Mouse (Mus musculus) ES-Bruce4 (cell line): Measurements from ENCODE around the gene Polr3gl. TPM values are rescaled to one million over a fixed set of nuclear protein-coding genes. Genes with fewer than 3 reads are reported as not detected.

Experiments
- H3K27ac ChIP-seq: 2 replicates; pipeline ENCODE4 v1.5.1; 2012; ENCODE audit warnings: low read length, inconsistent platforms; ENCODE audit not compliant: insufficient read depth
- H3K27me3 ChIP-seq: 2 replicates; pipeline ENCODE4 v1.6.1; 2012; ENCODE audit warnings: mild to moderate bottlenecking, low read length, inconsistent platforms; ENCODE audit not compliant: control insufficient read depth, poor library complexity, insufficient read depth, severe bottlenecking
- H3K36me3 ChIP-seq: 2 replicates; pipeline ENCODE4 v1.6.1; 2012; ENCODE audit warnings: inconsistent platforms, mild to moderate bottlenecking, low read length, moderate library complexity; ENCODE audit not compliant: control insufficient read depth, poor library complexity, insufficient read depth, severe bottlenecking
- H3K4me1 ChIP-seq: one replicate; pipeline ENCODE4 v1.8.1; 2011; ENCODE audit warnings: low read length; ENCODE audit not compliant: control insufficient read depth, insufficient read depth
- H3K4me3 ChIP-seq: 2 replicates; pipeline ENCODE4 v1.5.1; 2011; ENCODE audit warnings: low read depth, mild to moderate bottlenecking, low read length
- H3K9ac ChIP-seq: 2 replicates; pipeline ENCODE4 v1.6.1; 2012; ENCODE audit warnings: low read depth, mild to moderate bottlenecking, inconsistent platforms; ENCODE audit not compliant: poor library complexity, severe bottlenecking
- H3K9me3 ChIP-seq: replicated peaks from 2 replicates; pipeline ENCODE4 v1.6.1; 2012; ENCODE audit warnings: mild to moderate bottlenecking, low read length, inconsistent platforms; ENCODE audit not compliant: control insufficient read depth, poor library complexity, insufficient read depth, severe bottlenecking
- CTCF ChIP-seq: IDR thresholded peaks from one replicate; pipeline ENCODE4 v1.8.1; 2011; ENCODE audit warnings: low read depth, low read length
- EP300 ChIP-seq: IDR thresholded peaks from 2 replicates; pipeline ENCODE4 v1.6.1; 2011; ENCODE audit warnings: low read depth, low read length; ENCODE audit not compliant: insufficient read depth
- POLR2A ChIP-seq: IDR thresholded peaks from one replicate; pipeline ENCODE4 v1.8.1; 2011; ENCODE audit warnings: low read length; ENCODE audit not compliant: insufficient read depth
- polyA plus RNA-seq: library from polyadenylated mRNA; stranded (reverse); fragments of >200 nt; gene quantifications from 2 replicates; pipeline ENCODE4 v1.2.4, GENCODE M21; 2011; ENCODE audit warnings: low read depth; ENCODE audit not compliant: missing spikeins, insufficient read depth, insufficient read length

The Polr3gl gene
- polyA plus RNA-seq, 1 experiment: 16.2 TPM

DNA sequence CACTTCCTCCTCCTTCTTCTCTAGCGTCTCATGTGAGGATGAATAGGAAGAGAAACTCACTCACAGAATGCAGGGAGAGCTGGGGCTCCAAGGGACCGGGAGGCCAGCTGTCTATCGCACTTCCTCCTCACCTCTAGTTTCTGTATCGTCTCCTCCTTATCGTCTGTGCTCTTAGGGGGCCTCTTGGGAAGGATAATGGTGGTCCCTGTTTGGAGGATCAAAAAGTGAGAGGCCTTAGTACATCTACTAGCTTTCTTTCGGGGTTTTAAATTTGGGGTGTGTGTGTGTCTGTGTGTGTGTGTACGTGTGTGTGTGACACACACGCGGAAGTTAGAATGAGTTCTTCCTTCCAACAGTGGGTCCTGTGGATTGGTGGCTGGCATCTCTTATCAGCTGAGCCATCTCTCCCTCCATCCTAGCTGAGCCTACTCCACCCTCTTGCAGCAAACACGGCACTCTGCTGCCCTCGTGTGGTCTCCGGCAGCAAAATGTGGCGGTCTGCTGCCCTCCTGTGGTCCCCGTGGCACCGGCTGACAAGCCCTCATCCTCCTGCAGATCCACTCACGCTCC is 14.0 kb downstream of the Polr3gl start:
- Histone ChIP-seq H3K36me3 (no peaks in the 10 kb centered on the region), H3K4me3 (no peak overlapping the region), H3K4me1 (peaks cover 7% of the 10 kb centered on the region), H3K27ac (no peak overlapping the region), H3K27me3 (no peaks in the 10 kb centered on the region), H3K9me3 (no peaks in the 10 kb centered on the region), H3K9ac (no peak overlapping the region)
- TF ChIP-seq CTCF (peak; percentile 100), EP300 (0 out of 2 replicates have a peak, but pooled peaks have one; percentile 66), POLR2A (no peak)

- H3K4me3 ChIP-seq: no peak overlapping the region
- peaks cover 7% of the 10 kb centered on the region for H3K4me1 ChIP-seq
- no peak overlapping the region for H3K27ac ChIP-seq
- no peak overlapping the region for H3K9ac ChIP-seq
- no peak for TF ChIP-seq EP300
- TF ChIP-seq POLR2A: no peak
- TF ChIP-seq CTCF: no peak
- no peaks in the 10 kb centered on the region for H3K9me3 ChIP-seq
- H3K27me3 ChIP-seq: no peaks in the 10 kb centered on the region
- no peaks in the 10 kb centered on the region for H3K36me3 ChIP-seq
Observed at GRCm38 (mm10) chr3:96579239-96579750, 14.7 kb downstream of the Polr3gl start.

- H3K36me3 ChIP-seq: no peaks in the 10 kb centered on the region
- H3K27me3 ChIP-seq: no peaks in the 10 kb centered on the region
- H3K4me1 ChIP-seq: peaks cover 7% of the 10 kb centered on the region
- peak overlapping the region; percentile 8; the same call in 1 of the 2 replicates for H3K27ac ChIP-seq
- H3K9me3 ChIP-seq: no peaks in the 10 kb centered on the region
- no peak overlapping the region for H3K9ac ChIP-seq
- no peak overlapping the region for H3K4me3 ChIP-seq
- no peak for TF ChIP-seq POLR2A
- peak; percentile 33 for TF ChIP-seq CTCF
- 0 out of 2 replicates have a peak, but pooled peaks have one; percentile 11 for TF ChIP-seq EP300
Observed at GRCm38 (mm10) chr3:96578561-96579238, 15.3 kb downstream of the Polr3gl start.

- Histone ChIP-seq H3K27ac (peak overlapping the region; percentile 98), H3K9me3 (no peaks in the 10 kb centered on the region), H3K4me1 (peaks cover 7% of the 10 kb centered on the region), H3K9ac (peak overlapping the region; percentile 61), H3K27me3 (no peaks in the 10 kb centered on the region), H3K4me3 (peak overlapping the region; percentile 32), H3K36me3 (no peaks in the 10 kb centered on the region)
- TF ChIP-seq POLR2A: no peak
- TF ChIP-seq EP300: peak; percentile 82; the same call in 1 of the 2 replicates
- no peak for TF ChIP-seq CTCF
Observed at GRCm38 (mm10) chr3:96577566-96577965, 16.4 kb downstream of the Polr3gl start.

- TF ChIP-seq CTCF (no peak), EP300 (peak; percentile 85), POLR2A (no peak)
- H3K9ac ChIP-seq: peak within 1 kb of the TSS; percentile 61
- no peaks in the 10 kb centered on the region for H3K36me3 ChIP-seq
- peak within 1 kb of the TSS; percentile 98 for H3K27ac ChIP-seq
- H3K27me3 ChIP-seq: no peaks in the 10 kb centered on the region
- peaks cover 7% of the 10 kb centered on the region for H3K4me1 ChIP-seq
- peak within 1 kb of the TSS; percentile 32 for H3K4me3 ChIP-seq
- H3K9me3 ChIP-seq: no peaks in the 10 kb centered on the region
Observed at GRCm38 (mm10) chr3:96576690-96577541, 17.1 kb downstream of the Polr3gl start, which contains the start of gene Gm16253. Gene Gm16253, plus strand, starts transcription at chr3:96576984.
